Mouse (Mus musculus): ENCODE measurements around the gene Pmepa1.

GRCm38 (mm10) chr2:173219256-173219954 lies 56.9 kb downstream of the Pmepa1 start:
- TF ChIP-seq TAL1 (IDR thresholded peaks at IDR 0.05; ENCODE audit: low read length) (no peak), GATA1 (IDR thresholded peaks at IDR 0.05; ENCODE audit: low read length) (no peak)

Measured in erythroblast, embryonic 14.5 days (primary cell).